Mouse (Mus musculus) MEL (cell line): ENCODE results near the gene Tmem37. TPM values are rescaled to one million over a fixed set of nuclear protein-coding genes. Genes with fewer than 3 reads are reported as not detected.

Experiments
- DNase-seq: peaks from one replicate; pipeline ENCODE4 v3.0.0; 2011; ENCODE audit warnings: low read depth, low spot score
- H3K27ac ChIP-seq: 2 replicates; pipeline ENCODE4 v1.5.1; 2012; ENCODE audit warnings: low read depth, mild to moderate bottlenecking, control low read depth, low read length, moderate library complexity; ENCODE audit not compliant: control insufficient read depth
- H3K27me3 ChIP-seq, 2 experiments: fragments of 150-350 bp in 1 of 2; sonication (generic) in 1 of 2; 2 replicates each; pipeline ENCODE4 v1.6.1; 2012; ENCODE audit warnings: low read length in 2 of 2, mild to moderate bottlenecking in 2 of 2, improper control_type of control experiment in 1 of 2, moderate library complexity in 1 of 2; ENCODE audit not compliant: insufficient read depth in 2 of 2, control insufficient read depth in 1 of 2
- H3K36me3 ChIP-seq, 2 experiments: 2 replicates each; pipeline ENCODE4 v1.6.1; 2012 to 2014; ENCODE audit warnings: low read length in 2 of 2, improper control_type of control experiment in 1 of 2, inconsistent platforms in 1 of 2, mild to moderate bottlenecking in 1 of 2; ENCODE audit not compliant: insufficient read depth in 2 of 2, control insufficient read depth in 1 of 2
- H3K4me1 ChIP-seq, 2 experiments: fragments of 150-350 bp in 1 of 2; sonication (generic) in 1 of 2; 2 replicates each; pipeline ENCODE4 v1.6.1; 2012; ENCODE audit warnings: low read length in 2 of 2, improper control_type of control experiment in 1 of 2, mild to moderate bottlenecking in 1 of 2; ENCODE audit not compliant: insufficient read depth in 2 of 2, control insufficient read depth in 1 of 2
- H3K4me3 ChIP-seq, 2 experiments: fragments of 150-350 bp in 1 of 2; sonication (generic) in 1 of 2; 2 replicates each; pipeline ENCODE4 v1.5.1; 2012; ENCODE audit warnings: low read depth in 2 of 2, low read length in 2 of 2, mild to moderate bottlenecking in 2 of 2, moderate library complexity in 2 of 2, control low read depth in 1 of 2, improper control_type of control experiment in 1 of 2; ENCODE audit not compliant: control insufficient read depth in 1 of 2, insufficient read depth in 1 of 2
- H3K79me2 ChIP-seq: 2 replicates; pipeline ENCODE4 v1.6.1; 2012; ENCODE audit warnings: mild to moderate bottlenecking, low read length, moderate library complexity; ENCODE audit not compliant: control insufficient read depth, poor library complexity, insufficient read depth
- H3K9ac ChIP-seq: 2 replicates; pipeline ENCODE4 v1.6.1; 2012; ENCODE audit warnings: low read depth, mild to moderate bottlenecking, control low read depth, low read length, moderate library complexity; ENCODE audit not compliant: control insufficient read depth, poor library complexity, severe bottlenecking
- H3K9me3 ChIP-seq: fragments of 150-350 bp; sonication (generic); replicated peaks from 2 replicates; pipeline ENCODE4 v1.6.1; 2012; ENCODE audit warnings: mild to moderate bottlenecking, low read length, improper control_type of control experiment, moderate library complexity; ENCODE audit not compliant: insufficient read depth
- BHLHE40 ChIP-seq: IDR thresholded peaks from 2 replicates; pipeline ENCODE4 v1.6.1; 2012; ENCODE audit warnings: low read depth, mild to moderate bottlenecking, inconsistent platforms, low read length, improper control_type of control experiment, borderline replicate concordance
- ELF1 ChIP-seq: IDR thresholded peaks from 2 replicates; pipeline ENCODE4 v1.6.1; 2014; ENCODE audit warnings: low read depth, mild to moderate bottlenecking, inconsistent platforms, low read length, improper control_type of control experiment, moderate library complexity
- EP300 ChIP-seq, 2 experiments: IDR thresholded peaks; 2 replicates each; pipeline ENCODE4 v1.6.1; 2011; ENCODE audit warnings: improper control_type of control experiment in 2 of 2, low read length in 2 of 2, low read depth in 1 of 2, mild to moderate bottlenecking in 1 of 2
- GABPA ChIP-seq: IDR thresholded peaks from 2 replicates; pipeline ENCODE4 v1.6.1; 2012; ENCODE audit warnings: low read depth, mild to moderate bottlenecking, inconsistent platforms, low read length, improper control_type of control experiment, moderate library complexity
- JUND ChIP-seq: IDR thresholded peaks from 2 replicates; pipeline ENCODE4 v1.6.1; 2011; ENCODE audit warnings: low read depth, mild to moderate bottlenecking, improper control_type of control experiment, low read length
- MAFK ChIP-seq: IDR thresholded peaks from 2 replicates; pipeline ENCODE4 v1.6.1; 2011; ENCODE audit warnings: low read depth, mild to moderate bottlenecking, low read length, improper control_type of control experiment, borderline replicate concordance
- MAX ChIP-seq: IDR thresholded peaks from 2 replicates; pipeline ENCODE4 v1.6.1; 2011; ENCODE audit warnings: low read length, improper control_type of control experiment
- MAZ ChIP-seq: IDR thresholded peaks from 2 replicates; pipeline ENCODE4 v1.6.1; 2012; ENCODE audit warnings: low read depth, mild to moderate bottlenecking, inconsistent platforms, low read length, improper control_type of control experiment
- MEF2A ChIP-seq: IDR thresholded peaks from 2 replicates; pipeline ENCODE4 v1.6.1; 2014; ENCODE audit warnings: low read depth, mild to moderate bottlenecking, inconsistent platforms, low read length, improper control_type of control experiment; ENCODE audit not compliant: poor library complexity, insufficient replicate concordance, severe bottlenecking; ENCODE audit errors: extremely low read depth
- MYB ChIP-seq: IDR thresholded peaks from 2 replicates; pipeline ENCODE4 v1.6.1; 2011; ENCODE audit warnings: mild to moderate bottlenecking, low read depth, low read length, improper control_type of control experiment
- MYC ChIP-seq: IDR thresholded peaks from 2 replicates; pipeline ENCODE4 v1.6.1; 2011; ENCODE audit warnings: low read depth, mild to moderate bottlenecking, low read length, improper control_type of control experiment, moderate library complexity
- NELFE ChIP-seq: IDR thresholded peaks from 2 replicates; pipeline ENCODE4 v1.6.1; 2011; ENCODE audit warnings: low read depth, low read length, improper control_type of control experiment
- POLR2A ChIP-seq, 2 experiments: IDR thresholded peaks; 2 replicates each; pipeline ENCODE4 v1.6.1; 2011 to 2012; ENCODE audit warnings: low read length in 2 of 2, mild to moderate bottlenecking in 2 of 2, control low read depth in 1 of 2, improper control_type of control experiment in 1 of 2, low read depth in 1 of 2, moderate library complexity in 1 of 2; ENCODE audit not compliant: control insufficient read depth in 1 of 2, insufficient read depth in 1 of 2, poor library complexity in 1 of 2
- POLR2AphosphoS5 ChIP-seq: IDR thresholded peaks from 2 replicates; pipeline ENCODE4 v1.6.1; 2012; ENCODE audit warnings: low read depth, borderline replicate concordance, mild to moderate bottlenecking, inconsistent platforms, low read length, moderate library complexity, mixed read lengths
- RCOR1 ChIP-seq: IDR thresholded peaks from 2 replicates; pipeline ENCODE4 v1.6.1; 2012; ENCODE audit warnings: low read depth, mild to moderate bottlenecking, inconsistent platforms, low read length, improper control_type of control experiment
- TAL1 ChIP-seq: IDR thresholded peaks from 2 replicates; pipeline ENCODE4 v1.6.1; 2012; ENCODE audit warnings: mild to moderate bottlenecking, inconsistent platforms, low read length, moderate library complexity, mixed read lengths
- TBP ChIP-seq: IDR thresholded peaks from 2 replicates; pipeline ENCODE4 v1.8.0; 2011; ENCODE audit warnings: low read depth, low read length, improper control_type of control experiment
- UBTF ChIP-seq: IDR thresholded peaks from 2 replicates; pipeline ENCODE4 v1.6.1; 2012; ENCODE audit warnings: low read depth, mild to moderate bottlenecking, inconsistent platforms, low read length, improper control_type of control experiment, moderate library complexity, borderline replicate concordance; ENCODE audit not compliant: insufficient read depth
- ZC3H11A ChIP-seq: IDR thresholded peaks from 2 replicates; pipeline ENCODE4 v1.6.1; 2012; ENCODE audit warnings: low read depth, mild to moderate bottlenecking, inconsistent platforms, low read length, improper control_type of control experiment
- ZNF384 ChIP-seq: IDR thresholded peaks from 2 replicates; pipeline ENCODE4 v1.6.1; 2012; ENCODE audit warnings: low read depth, mild to moderate bottlenecking, inconsistent platforms, low read length, improper control_type of control experiment
- polyA plus RNA-seq, 2 experiments: library from polyadenylated mRNA; stranded (reverse) in 1 of 2; unstranded in 1 of 2; fragments of >175 nt in 1 of 2; fragments of >200 nt in 1 of 2; gene quantifications; 2 replicates each; pipeline versions ENCODE4 v1.2.1 to v1.2.4; 2012; ENCODE audit warnings: low replicate concordance in 2 of 2, low read depth in 1 of 2; ENCODE audit not compliant: insufficient read length in 2 of 2, insufficient read depth in 1 of 2, missing spikeins in 1 of 2
- total RNA-seq: library from RNA; depleted of rRNA; stranded (reverse); fragments of 300-350 nt; gene quantifications from 2 replicates; pipeline ENCODE4 v1.2.3, GENCODE M21; 2012

The Tmem37 gene
- total and polyA plus RNA-seq, 3 experiments, result 2.6 to 9.1 TPM; not detected in 1

DNA sequence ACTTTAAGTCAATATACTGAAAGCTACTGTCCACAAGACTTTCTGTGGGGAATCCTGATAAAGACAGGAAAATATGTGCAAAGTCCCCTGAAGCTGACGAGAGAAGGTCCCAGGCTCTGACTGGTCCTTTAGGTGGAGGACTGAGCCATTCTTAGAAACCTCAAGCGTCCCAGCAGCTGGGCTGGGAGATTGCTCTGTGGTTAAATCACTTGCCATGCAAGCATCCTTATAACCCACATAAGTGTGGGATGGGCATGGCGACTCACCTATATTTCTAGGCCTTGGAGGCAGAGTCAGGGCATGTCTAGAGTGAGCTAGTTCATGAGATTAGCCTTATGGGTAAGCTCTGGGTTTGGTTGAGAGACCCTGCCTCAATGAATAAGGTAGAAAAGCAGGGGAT is 7.2 kb downstream of the Tmem37 start:
- Histone ChIP-seq H3K27me3 (no peaks in the 10 kb centered on the region), H3K4me3 (no peak overlapping the region)
- no peak for TF ChIP-seq POLR2AphosphoS5
- TF ChIP-seq BHLHE40, result no peak
- no peak for TF ChIP-seq ELF1
- no peak for TF ChIP-seq MYC
- no peak for TF ChIP-seq EP300 (IDR thresholded peaks at IDR 0.05; ENCODE audit: low read depth in 1 of 2, low read length in 2 of 2)
- no peak for TF ChIP-seq GABPA
- TF ChIP-seq TBP, result no peak
- no peak for TF ChIP-seq ZNF384
- TF ChIP-seq MAX, result no peak
- no peak for TF ChIP-seq NELFE
- TF ChIP-seq ZC3H11A, result no peak
- TF ChIP-seq JUND, result no peak
- TF ChIP-seq, all 39 proteins: peak for 0
- no peak overlapping the region for H3K9ac ChIP-seq
- H3K9me3 ChIP-seq, result no peaks in the 10 kb centered on the region
- no peaks in the 10 kb centered on the region for H3K36me3 ChIP-seq
- no peaks in the 10 kb centered on the region for H3K79me2 ChIP-seq
- no peak for DNase-seq
- H3K27ac ChIP-seq, result no peak overlapping the region
- no peaks in the 10 kb centered on the region for H3K4me1 ChIP-seq

GRCm38 (mm10) chr1:120066159-120066558 is 7.7 kb downstream of the Tmem37 start:
- no peak for DNase-seq

DNA sequence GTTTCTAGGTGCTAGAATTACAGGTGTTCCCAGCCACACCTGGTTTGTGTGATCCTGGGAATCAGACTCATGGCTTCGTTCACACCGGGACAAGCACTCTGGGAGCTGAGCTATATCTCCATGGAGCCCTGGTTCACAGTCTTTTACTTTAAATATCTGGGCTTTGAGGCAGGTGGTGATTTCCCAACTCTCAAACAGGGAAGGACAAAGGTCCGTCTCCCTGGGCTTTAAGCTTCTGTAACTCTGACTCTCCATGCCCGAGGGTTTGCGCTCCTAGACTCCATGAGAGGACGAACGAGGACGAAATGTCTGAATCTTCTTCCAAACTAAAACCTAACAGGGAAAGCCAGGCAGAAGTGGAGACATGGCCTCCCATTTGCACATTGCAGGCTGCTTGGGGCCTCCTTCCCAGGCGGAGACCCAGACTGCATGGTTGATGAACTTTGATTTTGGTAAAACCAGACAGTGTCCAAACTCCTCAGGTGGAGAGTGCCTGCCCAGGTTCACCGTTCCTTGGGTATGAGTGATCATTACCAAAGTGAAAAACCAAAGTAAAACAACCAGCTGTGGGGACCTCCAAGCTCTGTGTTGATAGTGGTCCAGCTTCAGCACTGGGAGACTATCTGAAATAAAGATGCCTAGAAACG is 9.7 kb downstream of the Tmem37 start:
- Histone ChIP-seq H3K4me3 (no peak overlapping the region), H3K9me3 (no peaks in the 10 kb centered on the region), H3K9ac (no peak overlapping the region), H3K27ac (no peak overlapping the region), H3K36me3 (no peaks in the 10 kb centered on the region), H3K27me3 (no peaks in the 10 kb centered on the region)
- DNase-seq, result no peak
- TF ChIP-seq MAX (no peak), MEF2A (no peak), MYB (no peak), RCOR1 (no peak), ELF1 (no peak), UBTF (no peak), MAZ (no peak)
- TF ChIP-seq, all 39 proteins: peak for 0
- Histone ChIP-seq H3K79me2 (no peaks in the 10 kb centered on the region), H3K4me1 (no peaks in the 10 kb centered on the region)

More at GRCm38 (mm10) chr1:120066159-120066558, 7.7 kb downstream of the Tmem37 start:
- Histone ChIP-seq H3K4me1 (no peaks in the 10 kb centered on the region), H3K4me3 (no peak overlapping the region), H3K27ac (no peak overlapping the region), H3K9me3 (no peaks in the 10 kb centered on the region), H3K79me2 (no peaks in the 10 kb centered on the region), H3K36me3 (no peaks in the 10 kb centered on the region), H3K27me3 (no peaks in the 10 kb centered on the region), H3K9ac (no peak overlapping the region)
- no peak for TF ChIP-seq MYB
- no peak for TF ChIP-seq POLR2A (IDR thresholded peaks at IDR 0.05; ENCODE audit: control insufficient read depth in 1 of 2, insufficient read depth in 1 of 2, low read depth in 1 of 2, low read length in 2 of 2, poor library complexity in 1 of 2)
- TF ChIP-seq ELF1, result no peak
- TF ChIP-seq TAL1, result no peak
- TF ChIP-seq MAFK, result no peak
